ENCODE assay signal across 7 mouse cellular contexts in genomic region chrX:42151903-42152369, GRCm38 (mm10). TPM values are rescaled to one million over a fixed set of nuclear protein-coding genes. Genes with fewer than 3 reads are reported as not detected.
DNase-seq lines count a peak whose midpoint lies in the region; ATAC-seq and TF ChIP-seq lines count a peak whose summit lies in the region.

No protein-coding gene starts in this region.

- no peaks in the 10 kb centered on the region for H3K27me3 ChIP-seq in intestine, embryonic 15.5 days (replicated peaks)
- H3K27me3 ChIP-seq in midbrain, embryonic 11.5 days (ENCODE audit: control insufficient read depth, insufficient read depth, low read length): no peaks in the 10 kb centered on the region
- no peaks in the 10 kb centered on the region for H3K27me3 ChIP-seq in small intestine, adult 2 months (ENCODE audit: control insufficient read depth, insufficient read depth, low read length)

- DNase-seq in adrenal gland, adult 2 months: peak; percentile 92
- DNase-seq in embryo, embryonic 9.5 days (ENCODE audit: extremely low spot score): peak; percentile 77
- peak; percentile 58 to 82 for DNase-seq in gastrocnemius, postnatal 36 days
- DNase-seq in left cerebral cortex, postnatal 4 days: peak; percentile 84
- peak; percentile 92 for DNase-seq in midbrain, embryonic 11.5 days (ENCODE audit: low spot score, missing footprints)

- peak overlapping the region; percentile 57 for H3K4me3 ChIP-seq in intestine, embryonic 15.5 days (replicated peaks)
- H3K4me3 ChIP-seq in midbrain, embryonic 11.5 days (ENCODE audit: low read depth, low read length): peak overlapping the region; percentile 48
- peak overlapping the region; percentile 84 for H3K4me3 ChIP-seq in small intestine, adult 2 months (ENCODE audit: low read depth, low read length)

- no peaks in the 10 kb centered on the region for H3K4me1 ChIP-seq in intestine, embryonic 15.5 days (replicated peaks)
- no peaks in the 10 kb centered on the region for H3K4me1 ChIP-seq in midbrain, embryonic 11.5 days (ENCODE audit: control insufficient read depth, insufficient read depth, low read length)
- H3K4me1 ChIP-seq in small intestine, adult 2 months (ENCODE audit: control insufficient read depth, insufficient read depth, insufficient read length, low read length): peaks cover 2% of the 10 kb centered on the region; the same call in 1 of the 2 replicates

- H3K9me3 ChIP-seq in intestine, embryonic 15.5 days: no peaks in the 10 kb centered on the region
- H3K9me3 ChIP-seq in midbrain, embryonic 11.5 days (ENCODE audit: control insufficient read depth, low read length): no peaks in the 10 kb centered on the region

- H3K36me3 ChIP-seq in intestine, embryonic 15.5 days: no peaks in the 10 kb centered on the region
- no peaks in the 10 kb centered on the region for H3K36me3 ChIP-seq in midbrain, embryonic 11.5 days (ENCODE audit: control insufficient read depth, insufficient read depth, low read length)
- no peaks in the 10 kb centered on the region for H3K36me3 ChIP-seq in small intestine, adult 2 months (ENCODE audit: control insufficient read depth, insufficient read depth, low read length)

- H3K9ac ChIP-seq in intestine, embryonic 15.5 days: peak overlapping the region; percentile 51
- H3K9ac ChIP-seq in midbrain, embryonic 11.5 days (ENCODE audit: low read length): peak overlapping the region; percentile 73

- no peak for TF ChIP-seq CTCF in small intestine, adult 2 months (IDR thresholded peaks at IDR 0.05; ENCODE audit: extremely low read depth, insufficient read length, insufficient replicate concordance, low read depth, low read length)

- H3K4me2 ChIP-seq in intestine, embryonic 15.5 days (replicated peaks): peak overlapping the region; percentile 46
- peak overlapping the region; percentile 44 for H3K4me2 ChIP-seq in midbrain, embryonic 11.5 days

- intact Hi-C loops in gastrocnemius, postnatal 36 days (cut with DNase I): no loop called here
- intact Hi-C loops in left cerebral cortex, postnatal 4 days (cut with DNase I): no loop called here

- WGBS in intestine, embryonic 15.5 days: 16% methylated on average over 17 of the region's 17 CpGs
- 13% methylated on average over 16 of the region's 17 CpGs for WGBS in midbrain, embryonic 11.5 days
- 6% methylated on average over 17 of the region's 17 CpGs for WGBS in small intestine, adult 2 months

- peak; percentile 46; the same call in 1 of the 2 replicates for TF ChIP-seq POLR2A in small intestine, adult 2 months (IDR thresholded peaks at IDR 0.05; ENCODE audit: low read depth, low read length)

- ATAC-seq in intestine, embryonic 15.5 days: peak; percentile 65
- ATAC-seq in midbrain, embryonic 11.5 days (ENCODE audit: low FRiP score): peak; percentile 54

- peak overlapping the region; percentile 95 for H3K27ac ChIP-seq in intestine, embryonic 15.5 days
- peak overlapping the region; percentile 89 for H3K27ac ChIP-seq in midbrain, embryonic 11.5 days (ENCODE audit: low read depth, low read length)
- H3K27ac ChIP-seq in small intestine, adult 2 months (ENCODE audit: insufficient read depth, low read depth, low read length): peak overlapping the region; percentile 99

RNA-seq across cellular contexts. Expression of gene Stag2, which starts 2.8 kb away (rescaled TPM):
- total RNA-seq in adrenal gland, adult 2 months (2021): 10 to 100 TPM; 72.4 to 74.3 TPM
- polyA plus RNA-seq in adrenal gland, adult 2 months (2012; rRNA removed): 1.1 and 1.8 TPM in 2 replicates
- 10 to 100 TPM; 49.8 to 52.0 TPM for total RNA-seq in gastrocnemius, postnatal 36 days (2021)
- 29.7 and 34.8 TPM in 2 replicates for polyA plus RNA-seq in intestine, embryonic 15.5 days (2015; fragmentation: Nextera tagmentation; extraction: Ambion mirVana)
- total RNA-seq in left cerebral cortex, postnatal 4 days (2021): 10 to 100 TPM; 53.6 to 54.8 TPM
- 61.8 and 65.1 TPM in 2 replicates for polyA plus RNA-seq in midbrain, embryonic 11.5 days (2014; fragmentation: Nextera tagmentation; extraction: Ambion mirVana)
- 1.1 and 2.1 TPM in 2 replicates for polyA plus RNA-seq in small intestine, adult 2 months (2012; rRNA removed)

Comparison
In these comparisons a context has a peak if more than half of its experiments do, and no peak if none do; other contexts are left out.
1. Peak in every context shown above with its lines: DNase-seq, ATAC-seq, H3K4me3 ChIP-seq and H3K27ac ChIP-seq.